Mouse (Mus musculus) left cerebral cortex, postnatal 36 days (tissue): ENCODE measurements around the gene Samhd1. TPM values are rescaled to one million over a fixed set of nuclear protein-coding genes. Genes with fewer than 3 reads are reported as not detected.

ENCODE experiments used
- DNase-seq, 2 experiments: peaks; one replicate each; pipeline ENCODE4 v3.0.0; 2021 to 2022; ENCODE audit warnings: low spot score in 2 of 2, mixed read lengths in 1 of 2
- intact Hi-C: fragments of 180-260 bp; cut with DNase I; formaldehyde crosslinking; loops from one replicate; pipeline ENCODE4 v1.15.1; 2025
- total RNA-seq, 2 experiments: library from RNA; stranded (reverse); gene quantifications; 2 replicates each; pipeline ENCODE4 v1.2.3; 2021

Gene Samhd1
- total RNA-seq, 2 experiments from 2014 or later: 10.3 to 12.7 TPM

- DNase-seq: no peak
- intact Hi-C loops: no loop called here
Measured at GRCm38 (mm10) chr2:157104454-157104853, 30.6 kb downstream of the Samhd1 start.

- no peak for DNase-seq
- intact Hi-C loops: no loop called here
Measured at GRCm38 (mm10) chr2:157102256-157102655, 32.8 kb downstream of the Samhd1 start.

- DNase-seq: no peak
- intact Hi-C loops: no loop called here
Measured at GRCm38 (mm10) chr2:157101650-157102049, 33.4 kb downstream of the Samhd1 start.

- intact Hi-C loops: no loop called here
- DNase-seq: no peak
Measured at GRCm38 (mm10) chr2:157100319-157100605, 34.8 kb downstream of the Samhd1 start.

- DNase-seq: no peak
- intact Hi-C loops: loop anchor here (10.0 kb wide), 2 partner anchors 195 to 225 kb away; no protein-coding TSS in a partner anchor
Measured at GRCm38 (mm10) chr2:157099532-157100318, 35.3 kb downstream of the Samhd1 start.

- peak; percentile 46 to 56 for DNase-seq
- intact Hi-C loops: loop anchor here (10.0 kb wide), 2 partner anchors 190 to 220 kb away; no protein-coding TSS in a partner anchor
Measured at GRCm38 (mm10) chr2:157095005-157095755, 39.9 kb downstream of the Samhd1 start.

GRCm38 (mm10) chr2:157092024-157092423 is 43.0 kb downstream of the Samhd1 start:
- intact Hi-C loops: loop anchor here (10.0 kb wide), 2 partner anchors 187 to 217 kb away; no protein-coding TSS in a partner anchor
- DNase-seq: no peak

- DNase-seq: peak; percentile 66 to 70
- intact Hi-C loops: no loop called here
Measured at GRCm38 (mm10) chr2:157087536-157088317, 47.3 kb downstream of the Samhd1 start.

- intact Hi-C loops: no loop called here
- no peak for DNase-seq
Measured at GRCm38 (mm10) chr2:157086796-157087195, 48.3 kb downstream of the Samhd1 start, which contains the start of gene Tldc2. Gene Tldc2 (plus strand): TSS chr2:157087055.

GRCm38 (mm10) chr2:157084831-157085585 is 50.1 kb downstream of the Samhd1 start:
- intact Hi-C loops: no loop called here

GRCm38 (mm10) chr2:157081960-157082359 is 53.1 kb downstream of the Samhd1 start:
- no peak for DNase-seq
- intact Hi-C loops: no loop called here

More at GRCm38 (mm10) chr2:157084831-157085585, 50.1 kb downstream of the Samhd1 start:
- no peak for DNase-seq

- no peak for DNase-seq
- intact Hi-C loops: no loop called here
Measured at GRCm38 (mm10) chr2:157081331-157081730, 53.7 kb downstream of the Samhd1 start.

GRCm38 (mm10) chr2:157079701-157080180 is 55.3 kb downstream of the Samhd1 start:
- intact Hi-C loops: loop anchor here (2.0 kb wide), 1 partner anchor 31 kb away; no protein-coding TSS in a partner anchor
- DNase-seq: no peak

GRCm38 (mm10) chr2:157078793-157079700 is 56.0 kb downstream of the Samhd1 start, which contains the start of gene Soga1:
Gene Soga1 (minus strand): TSS chr2:157079254.
- peak; percentile 75 to 82 for DNase-seq
- intact Hi-C loops: loop anchor here (2.0 kb wide), 1 partner anchor 30 kb away; no protein-coding TSS in a partner anchor

- intact Hi-C loops: loop anchor here (2.0 kb wide), 1 partner anchor 29 kb away; no protein-coding TSS in a partner anchor
- peak in 1 of 2 experiments; percentile 32 for DNase-seq
Measured at GRCm38 (mm10) chr2:157078059-157078792, 56.8 kb downstream of the Samhd1 start.

- DNase-seq: peak; percentile 45 to 52
- intact Hi-C loops: loop anchor here (2.0 kb wide), 1 partner anchor 29 kb away; no protein-coding TSS in a partner anchor
Measured at GRCm38 (mm10) chr2:157077641-157078058, 57.4 kb downstream of the Samhd1 start.

GRCm38 (mm10) chr2:157077160-157077559 is 57.9 kb downstream of the Samhd1 start:
- intact Hi-C loops: no loop called here
- no peak for DNase-seq
